In genomic region chr11:28934449-28934848, GRCm38 (mm10) we compare ENCODE assay signal across 17 mouse cellular contexts.
DNase-seq lines count a peak whose midpoint lies in the region; ATAC-seq and TF ChIP-seq lines count a peak whose summit lies in the region.
"Had no signal": no experiment of that assay in that cellular context is flagged by ENCODE, and none has a peak within 500 bp of the region (broad histone marks: within the 10 kb centered on the region; RNA-seq: fewer than 3 reads in every experiment).

No protein-coding gene starts in this region.

- no peak for ATAC-seq in hindbrain, embryonic 11.5 days (ENCODE audit: low FRiP score)
- no peak for ATAC-seq in liver, embryonic 14.5 days (ENCODE audit: insufficient read depth)
- ATAC-seq: CD4-positive, CD25-positive, alpha-beta regulatory T cell, adult 4 months; forebrain, embryonic 14.5 days had no signal

- peak; percentile 18 for DNase-seq in hindbrain, embryonic 10.5 days (ENCODE audit: low spot score)
- no peak for DNase-seq in hindbrain, embryonic 11.5 days (ENCODE audit: low spot score)
- no peak for DNase-seq in liver, embryonic 14.5 days (ENCODE audit: low read depth in 3 of 3, low spot score in 3 of 3)
- DNase-seq in liver = no peak
- DNase-seq in WW6 (ENCODE audit: low read depth, low spot score) = peak; percentile 13
- DNase-seq in gastrocnemius, postnatal 14 days = no peak
- DNase-seq: gastrocnemius, adult 2 months; thymus, postnatal 4 days had no signal

- H3K4me3 ChIP-seq in hindbrain, embryonic 10.5 days = no peak overlapping the region
- H3K4me3 ChIP-seq in hindbrain, embryonic 11.5 days (ENCODE audit: low read depth, low read length) = no peak overlapping the region
- no peak overlapping the region for H3K4me3 ChIP-seq in liver, embryonic 14.5 days (ENCODE audit: insufficient read depth in 1 of 2, low read depth in 2 of 2, low read length in 2 of 2)
- no peak overlapping the region for H3K4me3 ChIP-seq in ES-Bruce4 (ENCODE audit: low read depth, low read length)
- H3K4me3 ChIP-seq: embryonic facial prominence, embryonic 15.5 days; gastrocnemius, adult 2 months; heart, embryonic 12.5 days; hindbrain, embryonic 12.5 days; liver, embryonic 15.5 days; megakaryocyte, embryonic 14.5 days; myocyte had no signal

- no peaks in the 10 kb centered on the region for H3K27me3 ChIP-seq in hindbrain, embryonic 10.5 days (ENCODE audit: insufficient read depth, poor library complexity, severe bottlenecking)
- H3K27me3 ChIP-seq in hindbrain, embryonic 11.5 days (ENCODE audit: control insufficient read depth, insufficient read depth, low read length) = no peaks in the 10 kb centered on the region
- no peaks in the 10 kb centered on the region for H3K27me3 ChIP-seq in liver, embryonic 14.5 days (ENCODE audit: control insufficient read depth, insufficient read depth, low read length)
- H3K27me3 ChIP-seq in ES-Bruce4 (ENCODE audit: control insufficient read depth, insufficient read depth, low read length, poor library complexity, severe bottlenecking) = no peaks in the 10 kb centered on the region
- H3K27me3 ChIP-seq: embryonic facial prominence, embryonic 15.5 days; heart, embryonic 12.5 days; hindbrain, embryonic 12.5 days; liver, embryonic 15.5 days; megakaryocyte, embryonic 14.5 days had no signal

- H3K36me3 ChIP-seq in hindbrain, embryonic 10.5 days = no peaks in the 10 kb centered on the region
- H3K36me3 ChIP-seq in hindbrain, embryonic 11.5 days (ENCODE audit: control insufficient read depth, insufficient read depth, low read length) = no peaks in the 10 kb centered on the region
- no peaks in the 10 kb centered on the region for H3K36me3 ChIP-seq in liver, embryonic 14.5 days (replicated peaks; ENCODE audit: control insufficient read depth, insufficient read depth, low read depth)
- no peaks in the 10 kb centered on the region for H3K36me3 ChIP-seq in ES-Bruce4 (ENCODE audit: control insufficient read depth, insufficient read depth, low read length, poor library complexity, severe bottlenecking)
- H3K36me3 ChIP-seq: embryonic facial prominence, embryonic 15.5 days; heart, embryonic 12.5 days; hindbrain, embryonic 12.5 days; liver, embryonic 15.5 days had no signal

- intact Hi-C loops in gastrocnemius, postnatal 14 days (cut with DNase I; ENCODE audit: low total_unique reads) = no loop called here

- peak; percentile 23 for TF ChIP-seq CTCF in liver, embryonic 14.5 days (IDR thresholded peaks at IDR 0.05; ENCODE audit: low read depth)
- peak; percentile 43 for TF ChIP-seq CTCF in ES-Bruce4 (IDR thresholded peaks at IDR 0.05; ENCODE audit: low read depth, low read length)

- H3K9me3 ChIP-seq in hindbrain, embryonic 10.5 days = no peaks in the 10 kb centered on the region
- H3K9me3 ChIP-seq in hindbrain, embryonic 11.5 days (ENCODE audit: control insufficient read depth, low read length) = no peaks in the 10 kb centered on the region
- H3K9me3 ChIP-seq in liver, embryonic 14.5 days (ENCODE audit: control insufficient read depth, low read length) = no peaks in the 10 kb centered on the region
- H3K9me3 ChIP-seq in ES-Bruce4 (replicated peaks; ENCODE audit: control insufficient read depth, insufficient read depth, low read length, poor library complexity, severe bottlenecking) = no peaks in the 10 kb centered on the region
- H3K9me3 ChIP-seq: embryonic facial prominence, embryonic 15.5 days; heart, embryonic 12.5 days; hindbrain, embryonic 12.5 days; liver, embryonic 15.5 days; megakaryocyte, embryonic 14.5 days had no signal

- H3K4me2 ChIP-seq in hindbrain, embryonic 11.5 days (replicated peaks; ENCODE audit: low read depth, low read length) = no peak overlapping the region
- H3K4me2 ChIP-seq in liver, embryonic 14.5 days (ENCODE audit: low read depth) = no peak overlapping the region
- H3K4me2 ChIP-seq: embryonic facial prominence, embryonic 15.5 days; heart, embryonic 12.5 days; hindbrain, embryonic 12.5 days; liver, embryonic 15.5 days had no signal

- H3K27ac ChIP-seq in hindbrain, embryonic 10.5 days = no peak overlapping the region
- no peak overlapping the region for H3K27ac ChIP-seq in hindbrain, embryonic 11.5 days (ENCODE audit: low read depth, low read length)
- no peak overlapping the region for H3K27ac ChIP-seq in liver, embryonic 14.5 days
- no peak overlapping the region for H3K27ac ChIP-seq in ES-Bruce4 (ENCODE audit: insufficient read depth, low read length)
- H3K27ac ChIP-seq: embryonic facial prominence, embryonic 15.5 days; gastrocnemius, adult 2 months; hindbrain, embryonic 12.5 days; liver, embryonic 15.5 days had no signal

- H3K4me1 ChIP-seq in hindbrain, embryonic 10.5 days (replicated peaks) = no peaks in the 10 kb centered on the region
- H3K4me1 ChIP-seq in hindbrain, embryonic 11.5 days (replicated peaks; ENCODE audit: control insufficient read depth, insufficient read depth, low read length) = no peaks in the 10 kb centered on the region
- no peaks in the 10 kb centered on the region for H3K4me1 ChIP-seq in liver, embryonic 14.5 days (replicated peaks; ENCODE audit: control insufficient read depth in 2 of 2, insufficient read depth in 2 of 2, low read length in 1 of 2)
- no peaks in the 10 kb centered on the region for H3K4me1 ChIP-seq in ES-Bruce4 (ENCODE audit: control insufficient read depth, insufficient read depth, low read length)
- H3K4me1 ChIP-seq: embryonic facial prominence, embryonic 15.5 days; heart, embryonic 12.5 days; hindbrain, embryonic 12.5 days; liver, embryonic 15.5 days; megakaryocyte, embryonic 14.5 days had no signal

- no peak for TF ChIP-seq EP300 in liver, embryonic 14.5 days (IDR thresholded peaks at IDR 0.05; ENCODE audit: low read depth)
- no peak for TF ChIP-seq EP300 in ES-Bruce4 (IDR thresholded peaks at IDR 0.05; ENCODE audit: insufficient read depth, low read depth, low read length)

- TF ChIP-seq POLR2A in ES-Bruce4 (IDR thresholded peaks at IDR 0.05; ENCODE audit: insufficient read depth, low read length) = no peak

- H3K9ac ChIP-seq in hindbrain, embryonic 11.5 days (ENCODE audit: low read depth, low read length) = no peak overlapping the region
- no peak overlapping the region for H3K9ac ChIP-seq in liver, embryonic 14.5 days (replicated peaks)
- no peak overlapping the region for H3K9ac ChIP-seq in ES-Bruce4 (ENCODE audit: low read depth, poor library complexity, severe bottlenecking)
- H3K9ac ChIP-seq: embryonic facial prominence, embryonic 15.5 days; heart, embryonic 12.5 days; hindbrain, embryonic 12.5 days; liver, embryonic 15.5 days had no signal

Comparison
In these comparisons a context has a peak if more than half of its experiments do, and no peak if none do; other contexts are left out.
1. DNase-seq: peak in hindbrain, embryonic 10.5 days (single experiment) and WW6 (single experiment); none in hindbrain, embryonic 11.5 days (single experiment), liver, embryonic 14.5 days (0 of 3), liver (single experiment) and gastrocnemius, postnatal 14 days (single experiment).